In the genomic region with DNA sequence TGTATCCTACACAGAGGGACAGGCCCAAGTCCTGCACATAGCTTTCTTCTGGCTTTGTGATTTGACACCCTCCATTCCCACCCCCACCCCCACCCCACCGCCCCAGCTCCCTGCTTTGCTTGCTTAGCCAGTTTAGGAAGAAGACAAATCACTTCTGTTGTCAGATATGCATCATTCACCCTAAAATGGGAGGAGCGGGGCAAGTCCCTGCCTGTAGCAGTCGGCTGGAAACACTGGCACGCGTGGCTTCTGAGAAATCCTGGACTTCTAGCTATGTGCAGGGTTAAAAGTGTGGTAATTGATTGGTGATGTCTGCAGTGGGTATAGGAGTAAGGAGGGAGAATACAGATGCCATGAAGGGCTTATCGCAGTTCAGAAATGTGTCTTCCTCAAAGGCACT, we compare ENCODE assay signal across 20 mouse cellular contexts. TPM values are rescaled to one million over a fixed set of nuclear protein-coding genes. Genes with fewer than 3 reads are reported as not detected.
"Had no signal": no experiment of that assay in that cellular context is flagged by ENCODE, and none has a peak within 500 bp of the region (broad histone marks: within the 10 kb centered on the region; RNA-seq: fewer than 3 reads in every experiment).

No protein-coding gene starts in this region.

- ATAC-seq: intestine, embryonic 15.5 days; liver, postnatal 0 days; midbrain, embryonic 16.5 days had no signal

- H3K9me3 ChIP-seq: intestine, embryonic 15.5 days; liver, embryonic 13.5 days; lung, embryonic 15.5 days; midbrain, embryonic 12.5 days; neural tube, embryonic 15.5 days had no signal

- H3K9ac ChIP-seq: hindbrain, embryonic 14.5 days; intestine, embryonic 15.5 days; liver, embryonic 13.5 days; liver, postnatal 0 days; lung, embryonic 15.5 days; midbrain, embryonic 12.5 days; neural tube, embryonic 15.5 days had no signal

- DNase-seq: kidney, adult 8-10 months; kidney, postnatal 36 days; left cerebral cortex, postnatal 4 days; liver; liver, embryonic 13.5 days; liver, postnatal 0 days; lung, postnatal 14 days; right cerebral cortex, adult 18-20 months; right cerebral cortex, postnatal 25 days; thymus, adult 2 months; thymus, postnatal 25 days had no signal

- H3K4me2 ChIP-seq: hindbrain, embryonic 14.5 days; intestine, embryonic 15.5 days; liver, embryonic 13.5 days; lung, embryonic 15.5 days; midbrain, embryonic 12.5 days; neural tube, embryonic 15.5 days had no signal

- H3K27me3 ChIP-seq: intestine, embryonic 15.5 days; liver, embryonic 13.5 days; lung, embryonic 15.5 days; midbrain, embryonic 12.5 days; neural tube, embryonic 15.5 days had no signal

- H3K27ac ChIP-seq: hindbrain, embryonic 14.5 days; intestine, embryonic 15.5 days; layer of hippocampus, adult 2 months; liver, embryonic 13.5 days; lung, embryonic 15.5 days; macrophage; midbrain, embryonic 12.5 days; neural tube, embryonic 15.5 days had no signal

- H3K36me3 ChIP-seq: intestine, embryonic 15.5 days; liver, embryonic 13.5 days; lung, embryonic 15.5 days; midbrain, embryonic 12.5 days; neural tube, embryonic 15.5 days had no signal

- H3K4me3 ChIP-seq: intestine, embryonic 15.5 days; layer of hippocampus, adult 2 months; liver, embryonic 13.5 days; lung, embryonic 15.5 days; megakaryocyte, embryonic 14.5 days; midbrain, embryonic 12.5 days; neural tube, embryonic 15.5 days had no signal

- H3K4me1 ChIP-seq: intestine, embryonic 15.5 days; liver, embryonic 13.5 days; megakaryocyte, embryonic 14.5 days; midbrain, embryonic 12.5 days had no signal

RNA-seq across cellular contexts. Expression of gene Col13a1, which starts 55.4 kb away (rescaled TPM):
- polyA plus RNA-seq: macrophage had no signal
